Mouse (Mus musculus) heart, embryonic 14.5 days (tissue): Measurements from ENCODE around the gene Slfn5. TPM values are rescaled to one million over a fixed set of nuclear protein-coding genes. Genes with fewer than 3 reads are reported as not detected.
"Not testable (repeated sequence)": the region's sequence is repeated elsewhere in the genome, so short reads cannot be mapped to it uniquely, and the experiment has no call there.

Source experiments
- ATAC-seq: fragments of 200-750 bp; cut with Nextera tagmentation; 2 replicates; pipeline ENCODE4 v1.8.0; 2017; ENCODE audit warnings: low read depth, moderate TSS enrichment; ENCODE audit not compliant: insufficient number of reproducible peaks, insufficient read depth, low FRiP score
- H3K27ac ChIP-seq, 2 experiments: fragments of 200-500 bp in 1 of 2; fragments of 300-500 bp in 1 of 2; sonication (generic) in 1 of 2; replicated peaks in 1 of 2; 2 replicates each; pipeline ENCODE4 v1.5.1; 2012 to 2014; ENCODE audit warnings: low read depth in 2 of 2, low read length in 2 of 2, control low read depth in 1 of 2, mild to moderate bottlenecking in 1 of 2, mixed read lengths in 1 of 2; ENCODE audit not compliant: control insufficient read depth in 1 of 2, insufficient read depth in 1 of 2
- H3K27me3 ChIP-seq: fragments of 300-500 bp; sonication (generic); 2 replicates; pipeline ENCODE4 v1.6.1; 2014; ENCODE audit warnings: mild to moderate bottlenecking, low read length, control low read depth; ENCODE audit not compliant: control insufficient read depth, insufficient read depth
- H3K36me3 ChIP-seq: fragments of 300-500 bp; sonication (generic); 2 replicates; pipeline ENCODE4 v1.6.1; 2014; ENCODE audit warnings: mild to moderate bottlenecking, control low read depth, low read length, mixed read lengths; ENCODE audit not compliant: control insufficient read depth, insufficient read depth
- H3K4me1 ChIP-seq, 2 experiments: fragments of 200-500 bp in 1 of 2; fragments of 300-500 bp in 1 of 2; sonication (generic) in 1 of 2; 2 replicates each; pipeline ENCODE4 v1.6.1; 2012 to 2014; ENCODE audit warnings: low read length in 2 of 2, control low read depth in 1 of 2, mixed read lengths in 1 of 2; ENCODE audit not compliant: control insufficient read depth in 2 of 2, insufficient read depth in 2 of 2
- H3K4me2 ChIP-seq: fragments of 300-500 bp; sonication (generic); 2 replicates; pipeline ENCODE4 v1.6.1; 2014; ENCODE audit warnings: mild to moderate bottlenecking, low read length
- H3K4me3 ChIP-seq, 2 experiments: fragments of 200-500 bp in 1 of 2; fragments of 300-500 bp in 1 of 2; sonication (generic) in 1 of 2; 2 replicates each; pipeline ENCODE4 v1.5.1; 2012 to 2014; ENCODE audit warnings: low read length in 2 of 2, mild to moderate bottlenecking in 2 of 2, control low read depth in 1 of 2, low read depth in 1 of 2, moderate library complexity in 1 of 2; ENCODE audit not compliant: control insufficient read depth in 1 of 2, insufficient read depth in 1 of 2
- H3K9ac ChIP-seq: fragments of 300-500 bp; sonication (generic); 2 replicates; pipeline ENCODE4 v1.6.1; 2014; ENCODE audit warnings: mild to moderate bottlenecking, low read length
- H3K9me3 ChIP-seq: fragments of 300-500 bp; sonication (generic); 2 replicates; pipeline ENCODE4 v1.6.1; 2016; ENCODE audit warnings: low read length, control low read depth; ENCODE audit not compliant: control insufficient read depth
- WGBS: fragments of 180-500 bp; shearing (Covaris S2); extraction: QIAGEN DNeasy Blood & Tissue Kit; methylation state at CpG from one replicate; pipeline ENCODE4 v1.1.7; 2014; 5-methylcytosine and 5-hydroxymethylcytosine counted together
- polyA plus RNA-seq: library from polyadenylated mRNA; unstranded; fragments of >200 nt; fragmentation: Nextera tagmentation; extraction: Ambion mirVana; gene quantifications from 2 replicates; pipeline ENCODE4 v1.2.1, GENCODE M21; 2014

Gene Slfn5
- polyA plus RNA-seq, 1 experiment from 2014 or later = 6.8 TPM

DNA sequence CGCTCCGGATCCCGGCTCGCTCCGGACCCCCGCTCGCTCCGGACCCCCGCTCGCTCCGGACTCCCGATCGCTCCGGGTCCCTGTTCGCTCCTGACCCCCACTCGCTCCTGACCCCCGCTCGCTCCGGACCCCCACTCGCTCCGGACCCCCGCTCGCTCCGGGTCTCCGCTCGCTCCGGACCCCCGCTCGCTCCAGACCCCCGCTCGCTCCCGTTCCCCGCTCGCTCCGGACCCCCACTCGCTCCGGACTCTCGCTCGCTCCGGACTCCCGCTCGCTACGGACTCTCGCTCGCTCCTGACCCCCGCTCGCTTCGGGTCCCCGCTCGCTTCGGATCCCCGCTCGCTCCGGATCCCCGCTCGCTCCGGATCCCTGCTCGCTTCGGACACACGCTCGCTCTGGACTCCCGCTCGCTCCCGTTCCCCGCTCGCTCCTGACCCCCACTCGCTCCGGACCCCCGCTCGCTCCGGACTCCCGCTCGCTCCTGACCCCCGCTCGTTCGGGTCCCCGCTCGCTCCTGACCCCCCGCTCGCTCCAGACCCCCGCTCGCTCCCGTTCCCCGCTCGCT is 20.7 kb upstream of the Slfn5 start:
- Histone ChIP-seq H3K4me3 (peak overlapping the region; percentile 49 to 53), H3K9ac (peak overlapping the region; percentile 68), H3K36me3 (peaks cover 74% of the 10 kb centered on the region), H3K4me2 (peak overlapping the region; percentile 74)
- not testable (repeated sequence) for H3K9me3 ChIP-seq, H3K27me3 ChIP-seq, ATAC-seq, H3K4me1 ChIP-seq, H3K27ac ChIP-seq
- 21% methylated on average over 77 of the region's 85 CpGs for WGBS

DNA sequence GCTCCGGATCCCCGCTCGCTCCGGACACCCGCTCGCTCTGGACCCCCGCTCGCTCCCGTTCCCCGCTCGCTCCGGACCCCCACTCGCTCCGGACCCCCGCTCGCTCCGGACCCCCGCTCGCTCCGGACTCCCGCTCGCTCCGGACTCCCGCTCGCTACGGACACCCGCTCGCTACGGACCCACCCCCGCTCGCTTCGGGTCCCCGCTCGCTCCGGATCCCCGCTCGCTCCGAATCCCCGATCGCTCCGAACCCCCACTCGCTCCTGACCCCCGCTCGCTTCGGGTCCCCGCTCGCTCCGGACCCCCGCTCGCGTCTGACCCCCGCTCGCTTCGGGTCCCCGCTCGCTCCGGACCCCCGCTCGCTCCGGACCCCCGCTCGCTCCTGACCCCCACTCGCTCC is 20.0 kb upstream of the Slfn5 start:
- Histone ChIP-seq H3K4me3 (peak overlapping the region; percentile 49 to 53), H3K36me3 (peaks cover 74% of the 10 kb centered on the region)

DNA sequence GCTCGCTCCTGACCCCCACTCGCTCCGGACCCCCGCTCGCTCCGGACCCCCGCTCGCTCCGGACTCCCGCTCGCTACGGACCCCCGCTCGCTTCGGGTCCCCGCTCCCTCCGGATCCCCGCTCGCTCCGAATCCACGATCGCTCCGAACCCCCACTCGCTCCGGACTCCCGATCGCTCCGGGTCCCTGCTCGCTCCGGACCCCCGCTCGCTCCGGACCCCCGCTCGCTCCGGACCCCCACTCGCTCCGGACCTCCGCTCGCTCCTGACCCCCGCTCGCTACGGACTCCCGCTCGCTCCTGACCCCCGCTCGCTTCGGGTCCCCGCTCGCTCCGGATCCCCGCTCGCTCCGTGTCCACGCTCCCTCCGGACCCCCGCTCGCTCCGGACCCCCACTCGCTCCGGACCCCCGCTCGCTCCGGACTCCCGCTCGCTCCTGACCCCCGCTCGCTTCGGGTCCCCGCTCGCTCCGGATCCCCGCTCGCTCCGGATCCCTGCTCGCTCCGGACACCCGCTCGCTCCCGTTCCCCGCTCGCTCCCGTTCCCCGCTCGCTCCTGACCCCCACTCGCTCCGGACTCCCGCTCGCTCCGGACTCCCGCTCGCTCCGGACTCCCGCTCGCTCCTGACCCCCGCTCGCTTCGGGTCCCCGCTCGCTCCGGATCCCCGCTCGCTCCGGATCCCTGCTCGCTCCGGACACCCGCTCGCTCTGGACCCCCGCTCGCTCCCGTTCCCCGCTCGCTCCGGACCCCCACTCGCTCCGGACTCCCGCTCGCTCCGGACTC is 19.3 kb upstream of the Slfn5 start:
- ATAC-seq, H3K9me3 ChIP-seq, H3K27me3 ChIP-seq, H3K4me1 ChIP-seq, H3K27ac ChIP-seq: not testable (repeated sequence)
- Histone ChIP-seq H3K36me3 (peaks cover 74% of the 10 kb centered on the region), H3K9ac (peak overlapping the region; percentile 68), H3K4me2 (peak overlapping the region; percentile 74), H3K4me3 (peak overlapping the region; percentile 49 to 53)
- 6% methylated on average over 94 of the region's 119 CpGs for WGBS

More for the DNA sequence above, 20.0 kb upstream of the Slfn5 start:
- H3K9me3 ChIP-seq, H3K27me3 ChIP-seq, ATAC-seq, H3K27ac ChIP-seq, H3K4me1 ChIP-seq: not testable (repeated sequence)
- Histone ChIP-seq H3K4me2 (peak overlapping the region; percentile 74), H3K9ac (peak overlapping the region; percentile 68)
- WGBS = 9% methylated on average over 48 of the region's 63 CpGs

DNA sequence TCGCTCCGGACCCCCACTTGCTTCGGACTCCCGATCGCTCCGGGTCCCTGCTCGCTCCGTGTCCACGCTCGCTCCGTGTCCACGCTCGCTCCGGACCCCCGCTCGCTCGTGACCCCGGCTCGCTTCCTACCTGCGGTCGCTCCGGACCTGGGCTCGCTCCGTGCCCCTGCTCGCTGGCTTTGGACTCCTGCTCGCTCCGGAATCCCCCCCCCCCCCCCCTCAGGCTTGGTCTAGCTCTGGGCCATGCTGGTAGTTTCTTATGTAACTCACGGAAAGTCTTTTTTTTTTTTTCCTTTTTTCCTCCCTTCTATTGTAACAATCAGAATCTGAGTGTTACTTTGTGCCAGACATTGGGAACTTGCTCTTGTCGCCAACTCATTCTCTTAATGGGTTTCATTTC is 18.0 kb upstream of the Slfn5 start:
- peaks cover 75% of the 10 kb centered on the region for H3K36me3 ChIP-seq
- peak overlapping the region; percentile 61 for H3K9ac ChIP-seq
- 49% methylated on average over 29 of the region's 29 CpGs for WGBS
- H3K9me3 ChIP-seq = no peaks in the 10 kb centered on the region; the same call in 1 of the 2 replicates
- peak overlapping the region; percentile 74 for H3K4me2 ChIP-seq
- peak overlapping the region in 1 of 2 experiments; percentile 19; a peak in 1 of 4 replicates for H3K27ac ChIP-seq
- H3K4me1 ChIP-seq = peaks cover 0 to 5% of the 10 kb centered on the region in 2 experiments; a peak in 1 of 4 replicates
- peak overlapping the region; percentile 49 to 53 for H3K4me3 ChIP-seq
- H3K27me3 ChIP-seq = 0 out of 2 replicates have a peak, but pooled peaks cover 4% of the 10 kb centered on the region
- ATAC-seq = no peak

DNA sequence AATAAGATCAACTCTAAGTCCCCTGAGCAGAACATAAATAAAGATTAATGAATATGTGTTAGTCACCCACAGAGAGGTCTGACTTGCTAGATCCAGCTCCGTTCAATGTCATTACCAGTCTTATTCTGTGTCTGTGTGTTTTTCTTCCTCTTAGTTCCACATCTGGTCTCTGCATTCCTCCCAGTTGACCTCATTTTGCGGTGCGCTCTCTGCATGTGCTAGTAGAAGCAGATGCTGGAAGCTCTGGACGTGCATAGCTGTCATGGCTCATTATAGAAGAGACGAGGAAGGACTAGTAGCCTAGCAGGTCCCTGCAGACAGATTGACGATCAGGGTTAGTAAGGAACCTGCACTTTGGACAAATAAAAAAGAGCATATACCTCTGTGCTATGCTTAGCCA is 7.8 kb upstream of the Slfn5 start:
- Histone ChIP-seq H3K27me3 (no peaks in the 10 kb centered on the region), H3K27ac (no peak overlapping the region), H3K36me3 (peaks cover 55% of the 10 kb centered on the region), H3K4me2 (no peak overlapping the region), H3K9me3 (no peaks in the 10 kb centered on the region), H3K4me3 (no peak overlapping the region), H3K9ac (no peak overlapping the region), H3K4me1 (peaks cover 3 to 6% of the 10 kb centered on the region in 2 experiments; a peak in 3 of 4 replicates)
- WGBS = 50% methylated on average over 6 of the region's 6 CpGs
- no peak for ATAC-seq

DNA sequence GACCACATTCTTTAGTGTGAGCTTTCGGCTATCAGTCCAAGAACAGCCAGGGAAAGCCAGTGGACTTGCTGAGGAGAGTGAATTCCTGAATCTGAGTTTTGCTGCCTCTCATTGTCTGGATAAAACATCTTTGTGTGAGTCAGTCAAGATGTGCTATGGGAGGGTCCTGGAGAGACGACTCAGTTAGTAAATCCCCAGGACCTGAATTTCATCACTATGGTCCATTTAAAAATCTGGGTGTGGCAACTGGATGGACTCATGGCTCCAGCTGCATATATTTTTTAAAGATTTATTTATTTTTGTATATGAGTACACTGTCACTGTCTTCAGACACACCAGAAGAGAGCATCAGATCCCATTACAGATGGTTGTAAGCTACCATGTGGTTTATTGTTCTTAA is 5.5 kb upstream of the Slfn5 start:
- WGBS = 8% methylated on average over 2 of the region's 2 CpGs
- H3K4me3 ChIP-seq = no peak overlapping the region
- H3K9me3 ChIP-seq = no peaks in the 10 kb centered on the region
- H3K9ac ChIP-seq = no peak overlapping the region
- H3K36me3 ChIP-seq = peaks cover 32% of the 10 kb centered on the region
- H3K27me3 ChIP-seq = peaks cover under 1% of the 10 kb centered on the region
- no peak for ATAC-seq
- no peak overlapping the region for H3K4me2 ChIP-seq
- H3K27ac ChIP-seq = no peak overlapping the region
- peaks cover 3 to 9% of the 10 kb centered on the region in 2 experiments for H3K4me1 ChIP-seq

DNA sequence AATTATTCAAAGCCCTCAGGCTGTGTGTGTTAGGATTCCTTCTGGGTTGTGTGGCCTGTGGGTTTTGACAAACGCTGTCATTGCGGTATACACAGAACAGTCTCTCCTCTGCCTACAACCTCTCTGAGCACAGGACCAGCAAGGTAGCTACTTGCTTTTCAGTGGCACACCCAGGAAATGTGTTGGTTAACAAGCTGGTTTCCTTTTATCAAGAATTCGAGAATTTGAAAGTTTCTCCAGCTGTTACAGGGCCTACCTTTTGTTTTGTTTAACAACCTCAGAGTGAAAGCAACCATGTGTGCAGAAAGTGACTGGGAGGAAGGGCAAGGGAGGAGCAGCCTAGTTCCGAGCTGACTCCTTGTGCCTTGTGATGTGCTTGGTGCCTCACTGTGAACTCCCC is 3.7 kb upstream of the Slfn5 start:
- no peak for ATAC-seq

More for the DNA sequence above, 3.7 kb upstream of the Slfn5 start:
- Histone ChIP-seq H3K27ac (no peak overlapping the region), H3K9ac (no peak overlapping the region), H3K4me3 (no peak overlapping the region), H3K36me3 (peaks cover 14% of the 10 kb centered on the region), H3K4me1 (peaks cover 14 to 26% of the 10 kb centered on the region in 2 experiments), H3K9me3 (no peaks in the 10 kb centered on the region), H3K27me3 (peaks cover 8% of the 10 kb centered on the region), H3K4me2 (no peak overlapping the region)
- 58% methylated on average over 4 of the region's 4 CpGs for WGBS
